Mouse (Mus musculus): ENCODE results near the gene Dcaf5.

DNA sequence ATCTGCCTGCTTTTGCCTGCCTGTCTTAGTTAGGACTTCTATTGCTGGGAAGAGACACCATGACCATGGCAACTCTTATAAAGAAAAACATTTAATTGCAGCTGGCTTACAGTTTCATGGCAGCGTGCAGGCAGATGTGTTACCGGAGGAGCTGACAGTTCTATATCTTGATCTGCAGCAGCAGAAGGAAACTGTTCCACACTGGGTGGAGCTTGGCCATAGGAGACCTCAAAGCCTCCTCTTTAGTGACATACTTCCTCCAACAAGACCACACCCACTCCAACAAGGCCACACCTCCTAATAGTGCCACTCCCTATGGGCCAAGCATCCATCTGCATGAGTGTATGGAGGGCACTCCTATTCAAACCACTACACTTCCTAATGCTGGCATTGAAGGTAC, 121.1 kb downstream of the Dcaf5 start:
- TF ChIP-seq CTCF (IDR thresholded peaks at IDR 0.05; ENCODE audit: borderline replicate concordance, control insufficient read depth, extremely low read depth, insufficient read depth, low read length, poor library complexity): no peak
- no peak for TF ChIP-seq POLR2A (IDR thresholded peaks at IDR 0.05; ENCODE audit: control insufficient read depth, extremely low read depth, insufficient read depth, low read length, poor library complexity)

Measured in thymus, adult 2 months (tissue).